Mouse (Mus musculus) liver, postnatal 0 days (tissue): Measurements from ENCODE around the gene Slc22a14.
A peak's percentile ranks its signal among the peaks of the same experiment; 100 is the strongest.
"Not testable (repeated sequence)": the region's sequence is repeated elsewhere in the genome, so short reads cannot be mapped to it uniquely, and the experiment has no call there.

ENCODE experiments used
- CTCF ChIP-seq: sonication (generic); IDR thresholded peaks from 2 replicates; pipeline ENCODE4 v1.5.1; 2016; ENCODE audit warnings: antibody characterized with exemption, low read depth
- EP300 ChIP-seq: IDR thresholded peaks from 2 replicates; pipeline ENCODE4 v1.6.1; 2016; ENCODE audit warnings: antibody characterized with exemption, low read depth, mild to moderate bottlenecking

- TF ChIP-seq CTCF: peak; percentile 33
- TF ChIP-seq EP300: not testable (repeated sequence)
These were observed 90.5 kb downstream of the Slc22a14 start for GRCm38 (mm10) chr9:119274814-119275213.
